Mouse (Mus musculus) liver, embryonic 15.5 days (tissue): ENCODE measurements around the gene Ier5l. TPM values are rescaled to one million over a fixed set of nuclear protein-coding genes. Genes with fewer than 3 reads are reported as not detected.
A peak's percentile ranks its signal among the peaks of the same experiment; 100 is the strongest.

Experiments
- ATAC-seq: fragments of 200-750 bp; cut with Nextera tagmentation; 2 replicates; pipeline ENCODE4 v1.8.0; 2017; ENCODE audit warnings: moderate number of reproducible peaks, mild to moderate bottlenecking, moderate library complexity; ENCODE audit not compliant: insufficient read depth
- H3K27ac ChIP-seq: fragments of 300-500 bp; sonication (generic); replicated peaks from 2 replicates; pipeline ENCODE4 v1.5.1; 2015; ENCODE audit warnings: mild to moderate bottlenecking, inconsistent platforms
- H3K27me3 ChIP-seq: fragments of 300-500 bp; sonication (generic); 2 replicates; pipeline ENCODE4 v1.6.1; 2015; ENCODE audit warnings: mild to moderate bottlenecking, inconsistent platforms
- H3K36me3 ChIP-seq: fragments of 300-500 bp; sonication (generic); replicated peaks from 2 replicates; pipeline ENCODE4 v1.6.1; 2015; ENCODE audit warnings: moderate library complexity, mild to moderate bottlenecking, inconsistent platforms
- H3K4me1 ChIP-seq: fragments of 300-500 bp; sonication (generic); replicated peaks from 2 replicates; pipeline ENCODE4 v1.6.1; 2015; ENCODE audit warnings: inconsistent platforms
- H3K4me2 ChIP-seq: fragments of 300-500 bp; sonication (generic); 2 replicates; pipeline ENCODE4 v1.6.1; 2015; ENCODE audit warnings: moderate library complexity, mild to moderate bottlenecking, inconsistent platforms
- H3K4me3 ChIP-seq: fragments of 300-500 bp; sonication (generic); replicated peaks from 2 replicates; pipeline ENCODE4 v1.5.1; 2015; ENCODE audit warnings: mild to moderate bottlenecking, inconsistent platforms
- H3K9ac ChIP-seq: fragments of 300-500 bp; sonication (generic); 2 replicates; pipeline ENCODE4 v1.6.1; 2015; ENCODE audit warnings: moderate library complexity, mild to moderate bottlenecking, inconsistent platforms
- H3K9me3 ChIP-seq: fragments of 300-500 bp; sonication (generic); replicated peaks from 2 replicates; pipeline ENCODE4 v1.6.1; 2016; ENCODE audit warnings: inconsistent platforms
- WGBS: fragments of 180-500 bp; shearing (Covaris S2); methylation state at CpG from one replicate; pipeline ENCODE4 v1.1.7; 2015; ENCODE audit warnings: mixed read lengths; ENCODE audit not compliant: insufficient replicate concordance; 5-methylcytosine and 5-hydroxymethylcytosine counted together
- polyA plus RNA-seq: library from polyadenylated mRNA; unstranded; fragments of >200 nt; fragmentation: Nextera tagmentation; extraction: Ambion mirVana; gene quantifications from 2 replicates; pipeline ENCODE4 v1.2.1, GENCODE M21; 2015

Ier5l gene
- polyA plus RNA-seq, 1 experiment from 2014 or later, result 0.16 TPM

GRCm38 (mm10) chr2:30440701-30441517 lies 33.1 kb downstream of the Ier5l start:
- Histone ChIP-seq H3K27me3 (no peaks in the 10 kb centered on the region), H3K36me3 (peaks cover 99% of the 10 kb centered on the region), H3K4me1 (peaks cover 55% of the 10 kb centered on the region), H3K9ac (no peak overlapping the region), H3K4me2 (peak overlapping the region; percentile 47; the same call in 1 of the 2 replicates), H3K27ac (peak overlapping the region; percentile 82), H3K4me3 (no peak overlapping the region), H3K9me3 (no peaks in the 10 kb centered on the region)
- peak; percentile 30; the same call in 1 of the 2 replicates for ATAC-seq
- WGBS, result 32% methylated on average over 12 of the region's 12 CpGs

DNA sequence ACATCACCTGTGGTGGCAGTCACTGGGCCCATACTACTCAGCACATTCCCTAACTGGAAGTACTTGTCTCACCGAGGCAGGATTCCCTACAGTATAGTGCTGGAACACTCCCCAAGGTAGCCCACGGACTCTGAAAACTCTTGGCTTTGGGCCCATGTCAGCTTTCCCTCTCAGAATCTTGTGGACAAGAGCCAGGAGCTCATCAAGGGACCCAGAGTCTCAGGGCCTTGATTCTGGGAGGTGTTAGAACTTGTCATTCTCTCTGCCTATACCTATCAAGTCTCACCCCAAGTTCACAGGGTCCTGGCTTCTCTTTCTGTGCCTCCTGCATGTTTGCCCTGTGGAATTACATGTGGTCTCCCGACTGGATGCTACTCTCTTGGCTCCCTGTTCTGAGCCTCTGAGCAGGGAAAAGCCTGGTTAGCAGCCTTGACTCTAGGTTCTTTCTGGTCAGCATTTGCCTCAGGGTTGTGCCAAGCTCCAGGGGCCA lies 33.8 kb downstream of the Ier5l start:
- no peak for ATAC-seq
- H3K9ac ChIP-seq, result no peak overlapping the region
- H3K9me3 ChIP-seq, result no peaks in the 10 kb centered on the region
- H3K27ac ChIP-seq, result peak overlapping the region; percentile 82
- 63% methylated on average over 3 of the region's 3 CpGs for WGBS
- peaks cover 97% of the 10 kb centered on the region for H3K36me3 ChIP-seq
- H3K27me3 ChIP-seq, result no peaks in the 10 kb centered on the region
- peaks cover 57% of the 10 kb centered on the region for H3K4me1 ChIP-seq
- H3K4me3 ChIP-seq, result no peak overlapping the region
- no peak overlapping the region for H3K4me2 ChIP-seq

- no peak for ATAC-seq
- Histone ChIP-seq H3K9me3 (no peaks in the 10 kb centered on the region), H3K4me1 (peaks cover 58% of the 10 kb centered on the region), H3K36me3 (peaks cover 97% of the 10 kb centered on the region), H3K9ac (no peak overlapping the region), H3K27me3 (no peaks in the 10 kb centered on the region), H3K4me3 (no peak overlapping the region), H3K4me2 (no peak overlapping the region), H3K27ac (peak overlapping the region; percentile 82; the same call in 1 of the 2 replicates)
- WGBS, result 87% methylated on average over 6 of the region's 6 CpGs
Observed at GRCm38 (mm10) chr2:30439631-30440030, 34.4 kb downstream of the Ier5l start.

DNA sequence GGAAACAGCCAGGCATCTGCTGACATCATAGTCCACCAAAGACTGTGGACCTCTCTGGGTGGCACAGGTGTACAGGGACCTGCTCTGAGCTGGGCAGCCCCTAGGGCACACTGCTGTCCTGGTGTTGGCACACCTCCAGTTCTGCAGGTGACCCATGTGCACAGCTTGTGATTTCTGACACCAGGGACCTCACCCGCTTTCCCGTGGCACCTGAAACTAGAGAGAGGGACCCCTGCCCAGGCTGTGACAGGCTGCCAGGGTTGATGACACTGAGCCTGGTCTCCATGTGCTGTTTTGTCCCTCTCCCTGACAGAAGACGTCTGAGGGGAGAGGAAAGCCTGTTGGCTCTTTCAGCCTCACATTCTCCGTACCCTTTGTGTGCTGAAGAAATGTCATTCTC lies 36.2 kb downstream of the Ier5l start:
- H3K4me1 ChIP-seq, result peaks cover 57% of the 10 kb centered on the region
- H3K4me3 ChIP-seq, result no peak overlapping the region
- no peaks in the 10 kb centered on the region for H3K9me3 ChIP-seq
- no peak overlapping the region for H3K27ac ChIP-seq
- ATAC-seq, result no peak
- H3K27me3 ChIP-seq, result no peaks in the 10 kb centered on the region
- no peak overlapping the region for H3K4me2 ChIP-seq
- 91% methylated on average over 4 of the region's 4 CpGs for WGBS
- no peak overlapping the region for H3K9ac ChIP-seq
- peaks cover 97% of the 10 kb centered on the region for H3K36me3 ChIP-seq

GRCm38 (mm10) chr2:30436809-30437208 lies 37.2 kb downstream of the Ier5l start:
- H3K9ac ChIP-seq, result no peak overlapping the region
- no peak for ATAC-seq
- WGBS, result 89% methylated on average over 4 of the region's 4 CpGs
- H3K4me3 ChIP-seq, result no peak overlapping the region
- no peak overlapping the region for H3K4me2 ChIP-seq
- H3K27me3 ChIP-seq, result no peaks in the 10 kb centered on the region
- peaks cover 48% of the 10 kb centered on the region for H3K4me1 ChIP-seq
- H3K9me3 ChIP-seq, result no peaks in the 10 kb centered on the region
- peaks cover 97% of the 10 kb centered on the region for H3K36me3 ChIP-seq
- no peak overlapping the region for H3K27ac ChIP-seq

GRCm38 (mm10) chr2:30436156-30436545 lies 37.9 kb downstream of the Ier5l start:
- Histone ChIP-seq H3K9ac (no peak overlapping the region), H3K27ac (no peak overlapping the region), H3K36me3 (peaks cover 97% of the 10 kb centered on the region), H3K4me1 (peaks cover 42% of the 10 kb centered on the region), H3K27me3 (no peaks in the 10 kb centered on the region), H3K4me2 (peak overlapping the region; percentile 38; the same call in 1 of the 2 replicates), H3K9me3 (no peaks in the 10 kb centered on the region), H3K4me3 (no peak overlapping the region)
- no peak for ATAC-seq
- 69% methylated on average over 5 of the region's 5 CpGs for WGBS

- WGBS, result 16% methylated on average over 5 of the region's 5 CpGs
- no peaks in the 10 kb centered on the region for H3K27me3 ChIP-seq
- peak overlapping the region; percentile 38 for H3K4me2 ChIP-seq
- peak overlapping the region; percentile 71 for H3K27ac ChIP-seq
- peaks cover 36% of the 10 kb centered on the region for H3K4me1 ChIP-seq
- H3K9me3 ChIP-seq, result no peaks in the 10 kb centered on the region
- peak; percentile 62 for ATAC-seq
- peaks cover 98% of the 10 kb centered on the region for H3K36me3 ChIP-seq
- no peak overlapping the region; the same call in 1 of the 2 replicates for H3K9ac ChIP-seq
- H3K4me3 ChIP-seq, result no peak overlapping the region
Observed at GRCm38 (mm10) chr2:30435326-30436155, 38.5 kb downstream of the Ier5l start.

- Histone ChIP-seq H3K36me3 (peaks cover 85% of the 10 kb centered on the region), H3K4me2 (no peak overlapping the region), H3K27ac (no peak overlapping the region), H3K27me3 (no peaks in the 10 kb centered on the region), H3K9me3 (no peaks in the 10 kb centered on the region), H3K4me1 (peaks cover 5% of the 10 kb centered on the region), H3K4me3 (no peak overlapping the region), H3K9ac (no peak overlapping the region)
- no peak for ATAC-seq
Observed at GRCm38 (mm10) chr2:30429156-30429555, 44.9 kb downstream of the Ier5l start.

Other genes with a start within 250 kb of the Ier5l start
- gene Lrrc8a, start 236.5 kb downstream of the Ier5l start, polyA plus RNA-seq, result 10.5 and 11.6 TPM in 2 replicates
- 0.10 and 0.16 TPM in 2 replicates for gene Gm28035, start 233.7 kb downstream of the Ier5l start, polyA plus RNA-seq
- gene Phyhd1, start 208.0 kb downstream of the Ier5l start, polyA plus RNA-seq, result 13.0 and 15.7 TPM in 2 replicates
- gene Gm28038, start 193.2 kb downstream of the Ier5l start, polyA plus RNA-seq, result not detected in 2 replicates
- gene Dolk, start 187.9 kb downstream of the Ier5l start, polyA plus RNA-seq, result 12.0 and 14.3 TPM in 2 replicates
- gene Nup188, start 187.8 kb downstream of the Ier5l start, polyA plus RNA-seq, result 13.6 and 14.0 TPM in 2 replicates
- 18.9 and 20.4 TPM in 2 replicates for gene Sh3glb2, start 114.9 kb downstream of the Ier5l start, polyA plus RNA-seq
- 7.5 and 7.7 TPM in 2 replicates for gene Miga2, start 110.0 kb downstream of the Ier5l start, polyA plus RNA-seq
- 16.6 and 19.1 TPM in 2 replicates for gene Dolpp1, start 82.0 kb downstream of the Ier5l start, polyA plus RNA-seq
- gene Crat, start 58.4 kb downstream of the Ier5l start, polyA plus RNA-seq, result 24.3 and 29.0 TPM in 2 replicates
- 129 and 141 TPM in 2 replicates for gene Ptpa, start 58.2 kb downstream of the Ier5l start, polyA plus RNA-seq
- not detected in 2 replicates for gene Cstad, start 120.8 kb upstream of the Ier5l start, polyA plus RNA-seq